Mouse (Mus musculus) midbrain, postnatal 0 days (tissue): ENCODE results near the gene H2afj. TPM values are rescaled to one million over a fixed set of nuclear protein-coding genes. Genes with fewer than 3 reads are reported as not detected.
A peak's percentile ranks its signal among the peaks of the same experiment; 100 is the strongest.

ENCODE experiments used
- ATAC-seq: fragments of 200-750 bp; cut with Nextera tagmentation; 2 replicates; pipeline ENCODE4 v1.8.0; 2017; ENCODE audit warnings: moderate number of reproducible peaks, mild to moderate bottlenecking, moderate TSS enrichment, moderate library complexity; ENCODE audit not compliant: low FRiP score
- DNase-seq: peaks from one replicate; pipeline ENCODE4 v3.0.0-alpha.2; 2015; ENCODE audit warnings: low spot score
- H3K27ac ChIP-seq: fragments of 300-500 bp; sonication (generic); 2 replicates; pipeline ENCODE4 v1.5.1; 2014; ENCODE audit warnings: low read depth, mild to moderate bottlenecking, low read length, mixed read lengths
- H3K27me3 ChIP-seq: fragments of 300-500 bp; sonication (generic); 2 replicates; pipeline ENCODE4 v1.6.1; 2014; ENCODE audit warnings: low read length, control low read depth, mixed read lengths; ENCODE audit not compliant: insufficient read depth
- H3K36me3 ChIP-seq: fragments of 300-500 bp; sonication (generic); 2 replicates; pipeline ENCODE4 v1.6.1; 2014; ENCODE audit warnings: low read length, control low read depth, mixed read lengths; ENCODE audit not compliant: insufficient read depth
- H3K4me1 ChIP-seq: fragments of 300-500 bp; sonication (generic); 2 replicates; pipeline ENCODE4 v1.6.1; 2014; ENCODE audit warnings: mild to moderate bottlenecking, control low read depth, antibody characterized with exemption, low read length, mixed read lengths; ENCODE audit not compliant: insufficient read depth
- H3K4me2 ChIP-seq: fragments of 300-500 bp; sonication (generic); 2 replicates; pipeline ENCODE4 v1.6.1; 2014; ENCODE audit warnings: low read depth, mild to moderate bottlenecking, low read length, mixed read lengths; ENCODE audit not compliant: poor library complexity, severe bottlenecking
- H3K4me3 ChIP-seq: fragments of 300-500 bp; sonication (generic); 2 replicates; pipeline ENCODE4 v1.5.1; 2014; ENCODE audit warnings: low read depth, mild to moderate bottlenecking, low read length, moderate library complexity
- H3K9ac ChIP-seq: fragments of 300-500 bp; sonication (generic); replicated peaks from 2 replicates; pipeline ENCODE4 v1.6.1; 2014; ENCODE audit warnings: mild to moderate bottlenecking, low read length, moderate library complexity, mixed read lengths; ENCODE audit not compliant: poor library complexity, severe bottlenecking
- H3K9me3 ChIP-seq: fragments of 300-500 bp; sonication (generic); 2 replicates; pipeline ENCODE4 v1.6.1; 2016; ENCODE audit warnings: low read length, control low read depth
- CTCF ChIP-seq: IDR thresholded peaks from 2 replicates; pipeline ENCODE4 v1.5.1; 2016; ENCODE audit warnings: antibody characterized with exemption, mild to moderate bottlenecking
- WGBS: fragments of 180-500 bp; shearing (Covaris S2); extraction: QIAGEN DNeasy Blood & Tissue Kit; methylation state at CpG from one replicate; pipeline ENCODE4 v1.1.7; 2014; 5-methylcytosine and 5-hydroxymethylcytosine counted together
- polyA plus RNA-seq: library from polyadenylated mRNA; unstranded; fragments of >200 nt; fragmentation: Nextera tagmentation; extraction: Ambion mirVana; gene quantifications from 2 replicates; pipeline ENCODE4 v1.2.1, GENCODE M21; 2015
- total RNA-seq: library from RNA; depleted of rRNA; stranded (reverse); fragments of >200 nt; gene quantifications from 2 replicates; pipeline ENCODE4 v1.2.3, GENCODE M21; 2014

Gene H2afj
- total and polyA plus RNA-seq, 2 experiments from 2014 or later = 19.0 to 114 TPM

GRCm38 (mm10) chr6:136827516-136827880 is 19.5 kb downstream of the H2afj start, which contains the start of gene BC049715:
BC049715 (plus strand) TSS chr6:136827626.
- DNase-seq (peak; percentile 32), ATAC-seq (no peak; the same call in 1 of the 2 replicates)
- peaks cover 6% of the 10 kb centered on the region; the same call in 1 of the 2 replicates for H3K27me3 ChIP-seq
- peak within 1 kb of the TSS; percentile 59 for H3K4me2 ChIP-seq
- H3K9me3 ChIP-seq = no peaks in the 10 kb centered on the region
- no peak for TF ChIP-seq CTCF
- H3K4me3 ChIP-seq = peak within 1 kb of the TSS; percentile 100
- H3K36me3 ChIP-seq = peaks cover 17% of the 10 kb centered on the region
- H3K4me1 ChIP-seq = peaks cover 4% of the 10 kb centered on the region; the same call in 1 of the 2 replicates
- WGBS = under 1% methylated on average over 34 of the region's 34 CpGs
- H3K27ac ChIP-seq = peak within 1 kb of the TSS; percentile 83
- H3K9ac ChIP-seq = peak within 1 kb of the TSS; percentile 98

- H3K36me3 ChIP-seq = peaks cover 12% of the 10 kb centered on the region
- H3K9ac ChIP-seq = peak within 1 kb of the TSS; percentile 98
- TF ChIP-seq CTCF = peak; percentile 59
- under 1% methylated on average over 44 of the region's 45 CpGs for WGBS
- DNase-seq (peak; percentile 99), ATAC-seq (peak; percentile 100)
- peak within 1 kb of the TSS; percentile 83 for H3K27ac ChIP-seq
- H3K4me1 ChIP-seq = peaks cover 4% of the 10 kb centered on the region; the same call in 1 of the 2 replicates
- H3K27me3 ChIP-seq = peaks cover 6% of the 10 kb centered on the region; the same call in 1 of the 2 replicates
- H3K4me2 ChIP-seq = peak within 1 kb of the TSS; percentile 59
- no peaks in the 10 kb centered on the region for H3K9me3 ChIP-seq
- H3K4me3 ChIP-seq = peak within 1 kb of the TSS; percentile 100
These were observed 20.0 kb downstream of the H2afj start, which contains the start of gene Wbp11 for GRCm38 (mm10) chr6:136827881-136828561. Wbp11 (minus strand) TSS chr6:136828233.

GRCm38 (mm10) chr6:136828681-136829080 is 20.6 kb downstream of the H2afj start:
- ATAC-seq = no peak
- Histone ChIP-seq H3K4me1 (peaks cover 4% of the 10 kb centered on the region; the same call in 1 of the 2 replicates), H3K9ac (peak overlapping the region; percentile 50; the same call in 1 of the 2 replicates), H3K4me2 (peak overlapping the region; percentile 55), H3K27me3 (peaks cover 6% of the 10 kb centered on the region; the same call in 1 of the 2 replicates), H3K27ac (peak overlapping the region; percentile 82), H3K9me3 (no peaks in the 10 kb centered on the region), H3K36me3 (peaks cover 11% of the 10 kb centered on the region; the same call in 1 of the 2 replicates), H3K4me3 (peak overlapping the region; percentile 100)
- 36% methylated on average over 4 of the region's 4 CpGs for WGBS
- no peak for TF ChIP-seq CTCF
- DNase-seq = no peak

- Histone ChIP-seq H3K27ac (no peak overlapping the region), H3K9me3 (no peaks in the 10 kb centered on the region), H3K36me3 (no peaks in the 10 kb centered on the region), H3K4me3 (no peak overlapping the region), H3K9ac (no peak overlapping the region), H3K27me3 (peaks cover 6% of the 10 kb centered on the region; the same call in 1 of the 2 replicates), H3K4me2 (no peak overlapping the region), H3K4me1 (peaks cover 4% of the 10 kb centered on the region; the same call in 1 of the 2 replicates)
- 70% methylated on average over 5 of the region's 5 CpGs for WGBS
- no peak for ATAC-seq
- no peak for DNase-seq
- no peak for TF ChIP-seq CTCF
These were observed 23.7 kb downstream of the H2afj start for GRCm38 (mm10) chr6:136831712-136832111.

- H3K4me2 ChIP-seq = 0 out of 2 replicates have a peak within 1 kb of the TSS, but pooled peaks have one; percentile 2
- H3K27me3 ChIP-seq = peaks cover 6% of the 10 kb centered on the region; the same call in 1 of the 2 replicates
- H3K27ac ChIP-seq = no peak within 1 kb of the TSS
- H3K4me3 ChIP-seq = no peak within 1 kb of the TSS
- ATAC-seq (no peak), DNase-seq (no peak)
- no peaks in the 10 kb centered on the region for H3K9me3 ChIP-seq
- no peaks in the 10 kb centered on the region for H3K4me1 ChIP-seq
- no peaks in the 10 kb centered on the region for H3K36me3 ChIP-seq
- 53% methylated on average over 4 of the region's 4 CpGs for WGBS
- no peak within 1 kb of the TSS for H3K9ac ChIP-seq
- TF ChIP-seq CTCF = no peak
These were observed 27.3 kb downstream of the H2afj start, which contains the start of gene Smco3 for GRCm38 (mm10) chr6:136835352-136835751. Smco3 (minus strand) TSS chr6:136835452.

GRCm38 (mm10) chr6:136837323-136837722 is 29.3 kb downstream of the H2afj start:
- no peaks in the 10 kb centered on the region for H3K36me3 ChIP-seq
- H3K9me3 ChIP-seq = no peaks in the 10 kb centered on the region
- no peaks in the 10 kb centered on the region for H3K4me1 ChIP-seq
- H3K4me3 ChIP-seq = no peak overlapping the region
- WGBS = 77% methylated on average over 3 of the region's 3 CpGs
- DNase-seq (no peak), ATAC-seq (no peak)
- no peak overlapping the region for H3K27ac ChIP-seq
- no peak overlapping the region for H3K4me2 ChIP-seq
- H3K27me3 ChIP-seq = no peaks in the 10 kb centered on the region
- no peak for TF ChIP-seq CTCF
- no peak overlapping the region for H3K9ac ChIP-seq
